Mouse (Mus musculus) left cerebral cortex, adult 9 months (tissue): ENCODE data around the gene Col8a2.

Experiments
- DNase-seq, 2 experiments: peaks; one replicate each; pipeline ENCODE4 v3.0.0; 2022; ENCODE audit warnings: low spot score in 2 of 2

The Col8a2 gene

GRCm38 (mm10) chr4:126330295-126330694, 43.7 kb downstream of the Col8a2 start:
- no peak for DNase-seq

- DNase-seq, result no peak
These were observed 45.2 kb downstream of the Col8a2 start for GRCm38 (mm10) chr4:126331751-126332150.

DNA sequence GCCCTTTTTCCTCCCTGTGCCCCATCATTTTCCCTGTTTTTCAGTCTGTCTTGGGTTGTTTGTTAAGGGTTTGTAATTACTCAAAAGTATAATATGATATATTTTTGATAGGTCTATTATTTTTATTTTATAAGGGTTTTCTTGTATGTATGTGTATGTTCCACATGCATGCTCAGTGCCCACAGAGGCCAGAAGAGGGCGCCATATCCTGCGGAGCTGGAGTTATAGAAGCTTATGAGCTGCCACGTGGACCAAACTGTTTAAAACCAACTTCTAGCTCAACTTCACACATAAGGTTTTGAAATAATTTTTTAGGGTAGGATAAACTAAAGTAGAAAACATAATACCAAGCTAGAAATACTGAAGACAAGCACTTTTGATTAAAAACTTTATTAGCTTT, 45.8 kb downstream of the Col8a2 start:
- DNase-seq, result no peak

DNA sequence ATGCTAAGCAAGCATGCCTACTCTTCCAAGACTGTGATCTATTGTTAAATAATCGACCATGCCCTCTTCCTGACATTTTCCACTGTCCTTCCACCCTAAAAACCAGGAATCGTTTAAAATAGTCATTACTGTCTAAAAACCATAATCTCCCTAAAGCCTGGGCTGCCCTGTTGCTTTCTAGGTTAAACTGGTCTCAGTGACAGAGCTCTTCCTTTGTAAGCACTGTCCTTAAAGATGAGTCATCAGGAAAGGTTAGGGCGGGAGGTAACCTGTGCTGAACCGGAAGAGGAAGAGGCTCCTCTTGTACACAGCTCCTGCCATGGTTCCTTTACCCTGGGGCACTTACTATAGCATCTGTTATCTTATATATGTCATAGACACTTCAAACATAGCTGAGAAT, 52.9 kb downstream of the Col8a2 start:
- no peak for DNase-seq

DNA sequence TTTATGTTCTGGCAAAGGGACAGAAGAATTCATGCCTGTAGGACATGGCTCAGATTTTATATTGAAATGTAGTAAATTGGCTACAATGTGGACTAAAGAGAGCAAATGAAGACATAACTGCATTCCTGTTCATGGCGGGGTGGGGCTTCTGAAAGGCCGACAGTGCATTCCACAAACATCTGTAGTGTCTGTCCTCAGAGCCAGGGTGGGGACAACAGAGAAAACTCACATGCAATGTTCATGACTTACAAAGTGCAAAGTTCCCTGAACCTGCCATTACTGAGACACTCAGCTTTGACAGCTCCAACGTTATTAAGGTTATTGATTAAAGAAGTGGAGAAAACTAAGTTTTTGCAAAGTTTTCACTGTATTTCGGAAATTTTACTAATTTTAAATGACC, 56.9 kb downstream of the Col8a2 start:
- no peak for DNase-seq

GRCm38 (mm10) chr4:126360069-126360468, 73.5 kb downstream of the Col8a2 start:
- DNase-seq, result no peak
